Mouse (Mus musculus) fibroblast of lung, adult 2 months (primary cell): ENCODE data around the gene Phlpp2.
"Not testable (repeated sequence)": the region's sequence is repeated elsewhere in the genome, so short reads cannot be mapped to it uniquely, and the experiment has no call there.

Source experiments
- DNase-seq: peaks from one replicate; pipeline ENCODE4 v3.0.0-alpha.2; 2011; ENCODE audit warnings: low read depth

The Phlpp2 gene

DNA sequence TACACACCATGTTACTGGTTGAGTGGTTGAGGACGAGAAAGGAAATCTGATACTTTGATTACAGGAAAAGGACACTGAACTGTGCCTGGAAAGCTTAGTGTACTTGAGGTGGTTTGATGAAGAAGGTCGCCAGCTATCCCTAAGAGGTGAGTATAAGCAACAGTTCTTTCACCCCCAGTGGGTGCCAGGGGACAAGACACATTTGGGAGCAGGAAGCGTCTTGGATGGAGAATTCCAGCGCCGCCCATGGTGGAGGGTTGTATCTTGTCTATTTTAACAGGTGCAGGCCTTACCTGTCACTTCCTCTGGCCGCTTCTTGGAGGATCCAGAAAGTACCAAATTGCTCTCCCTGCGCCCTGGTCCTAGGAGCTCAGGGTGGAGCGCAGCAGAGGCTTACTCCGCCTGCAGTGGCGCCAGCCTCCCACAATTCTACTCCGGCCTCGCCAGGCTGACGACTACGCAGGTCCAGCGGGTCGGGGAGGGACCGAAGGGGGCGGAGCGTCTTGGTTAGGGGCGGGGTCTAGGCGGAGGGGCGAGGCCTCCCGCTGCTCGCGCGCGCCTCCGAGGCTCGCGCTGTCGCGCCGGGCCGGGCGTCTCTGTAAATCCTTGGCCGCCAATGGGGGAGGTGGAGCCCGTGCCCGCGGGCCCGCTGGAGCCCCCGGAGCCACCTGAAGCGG is at the start of gene Phlpp2:
Gene Phlpp2, plus strand, starts transcription at position 540 of the 677 bp plus-strand sequence.
- peak; percentile 87 for DNase-seq

DNA sequence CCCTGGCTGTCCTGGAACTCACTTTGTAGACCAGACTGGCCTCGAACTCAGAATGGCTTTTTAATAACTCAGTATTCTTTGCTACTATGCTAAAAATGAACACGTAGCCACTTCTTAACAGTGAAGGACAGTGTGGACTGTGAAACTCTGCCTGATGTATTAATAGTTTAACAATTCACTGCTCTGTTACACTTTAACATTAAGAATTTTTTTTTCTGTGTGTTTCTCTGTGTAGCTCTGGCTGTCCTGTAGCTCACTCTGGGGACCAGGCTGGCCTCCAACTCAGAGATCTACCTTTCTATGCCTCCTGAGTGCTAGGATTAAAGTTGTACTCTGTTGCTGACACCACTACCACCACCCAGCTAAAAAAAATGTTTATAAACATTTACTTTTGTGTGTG is 44.8 kb upstream of the Phlpp2 start:
- no peak for DNase-seq

DNA sequence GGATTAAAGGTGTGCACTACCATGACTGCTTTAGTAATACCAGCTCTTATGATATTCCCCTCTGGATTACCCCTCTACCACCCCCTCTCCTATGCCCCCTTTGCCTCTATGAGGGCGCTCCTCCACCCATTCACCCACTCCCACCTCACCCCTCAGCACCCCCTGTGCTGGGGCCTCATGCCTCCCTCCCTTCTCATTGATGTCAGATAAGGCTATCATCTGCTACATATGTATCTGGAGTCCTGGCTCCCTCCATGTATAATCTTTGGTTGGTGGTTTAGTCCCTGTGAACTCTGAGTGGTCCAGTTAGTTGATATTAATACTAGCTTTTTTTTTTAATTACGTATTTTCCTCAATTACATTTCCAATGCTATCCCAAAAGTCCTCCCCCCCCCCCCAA is 28.5 kb upstream of the Phlpp2 start:
- no peak for DNase-seq

DNA sequence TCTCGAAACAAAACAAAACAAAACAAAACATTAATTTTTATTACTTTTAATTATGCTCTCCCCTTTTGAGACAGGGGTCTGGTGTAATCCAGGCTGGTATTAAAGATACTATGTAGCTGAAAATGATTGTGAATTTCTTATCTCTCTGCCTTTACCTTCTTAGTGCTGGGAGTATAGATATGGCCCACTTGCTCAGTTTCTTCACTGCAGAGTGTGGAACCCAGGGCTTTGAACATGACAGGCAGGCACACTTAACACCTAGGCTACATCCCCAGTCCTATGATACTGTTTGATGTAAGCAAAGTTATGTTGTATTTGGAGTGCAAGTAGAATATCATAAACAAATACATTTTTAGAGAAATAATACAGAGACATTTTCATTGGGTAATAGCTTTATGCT is 25.9 kb upstream of the Phlpp2 start:
- DNase-seq, result no peak

DNA sequence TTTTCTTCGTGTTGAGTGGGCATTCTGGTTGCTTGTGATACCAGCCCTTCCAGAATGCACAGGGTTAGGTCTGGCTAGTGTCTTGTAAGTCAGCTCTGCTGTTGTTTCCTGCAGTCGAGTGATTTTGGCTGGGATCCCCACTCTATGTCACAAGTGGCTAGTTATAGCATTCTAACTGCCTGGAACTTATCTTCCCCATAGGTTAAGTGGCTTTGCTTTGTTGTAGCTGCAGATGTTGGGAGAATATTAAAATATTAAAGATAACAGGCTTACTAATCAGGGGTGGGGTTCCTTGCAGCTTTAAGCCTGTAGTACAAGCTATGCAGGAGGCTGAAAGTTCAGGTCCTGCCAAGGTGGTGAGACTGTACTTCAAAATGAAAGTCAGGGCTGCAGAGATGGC is 20.5 kb upstream of the Phlpp2 start:
- DNase-seq, result no peak

DNA sequence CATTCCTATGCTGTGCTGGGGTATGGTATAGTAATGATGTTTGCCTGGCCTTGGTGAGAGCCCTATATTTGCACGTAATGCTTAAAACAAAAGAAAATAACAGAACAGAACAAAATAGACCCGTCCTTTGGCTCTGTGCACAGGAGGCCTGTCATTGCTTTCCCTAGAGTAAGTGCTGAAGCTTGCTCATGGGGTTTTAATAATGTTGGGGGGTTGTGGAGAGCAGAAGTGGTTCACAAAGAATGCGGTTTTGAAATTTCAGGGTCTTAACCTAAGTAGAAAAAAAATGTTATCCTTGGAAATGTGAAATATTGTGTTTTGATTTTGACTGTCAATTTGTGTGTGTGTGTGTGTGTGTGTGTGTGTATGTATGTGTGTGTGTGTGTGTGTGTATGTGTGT is 19.4 kb upstream of the Phlpp2 start:
- DNase-seq, result no peak

DNA sequence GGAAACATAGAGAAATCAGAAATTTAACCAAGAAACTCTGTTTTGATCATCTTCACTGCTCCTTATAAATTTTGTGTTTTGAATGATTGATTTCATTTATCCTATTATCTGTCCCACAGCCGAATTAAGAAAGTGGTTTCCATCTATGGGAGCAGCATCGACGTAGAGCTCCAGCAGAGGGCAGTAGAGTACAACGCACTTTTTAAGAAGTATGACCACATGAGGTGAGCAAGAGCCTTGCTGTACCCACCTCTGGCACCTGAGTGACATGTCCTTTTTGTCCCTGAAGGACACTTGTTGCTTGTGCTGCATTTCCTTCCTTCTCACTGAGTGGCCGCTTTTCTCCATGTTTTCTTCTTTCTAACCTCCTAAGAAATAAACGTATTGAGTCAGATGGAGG is 14.9 kb upstream of the Phlpp2 start:
- peak; percentile 43 for DNase-seq

DNA sequence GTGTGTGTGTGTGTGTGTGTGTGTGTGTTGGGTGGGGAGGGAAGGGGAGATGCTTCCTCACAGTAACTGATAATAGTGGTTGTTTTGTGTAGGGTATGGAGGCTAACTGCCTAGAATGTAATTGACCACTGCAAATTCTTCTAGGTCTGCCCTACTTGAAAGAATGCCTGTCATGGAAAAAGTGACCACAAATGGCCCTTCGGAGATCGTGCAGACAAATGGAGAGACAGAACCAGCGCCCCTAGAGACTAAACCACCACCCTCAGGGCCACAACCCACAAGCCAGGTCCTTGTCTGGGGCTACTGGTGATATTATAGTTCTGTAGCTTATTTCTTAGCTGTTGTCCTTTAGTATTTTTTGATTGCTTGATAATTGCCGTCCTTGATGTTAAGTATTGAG is 13.8 kb upstream of the Phlpp2 start:
- DNase-seq, result no peak

DNA sequence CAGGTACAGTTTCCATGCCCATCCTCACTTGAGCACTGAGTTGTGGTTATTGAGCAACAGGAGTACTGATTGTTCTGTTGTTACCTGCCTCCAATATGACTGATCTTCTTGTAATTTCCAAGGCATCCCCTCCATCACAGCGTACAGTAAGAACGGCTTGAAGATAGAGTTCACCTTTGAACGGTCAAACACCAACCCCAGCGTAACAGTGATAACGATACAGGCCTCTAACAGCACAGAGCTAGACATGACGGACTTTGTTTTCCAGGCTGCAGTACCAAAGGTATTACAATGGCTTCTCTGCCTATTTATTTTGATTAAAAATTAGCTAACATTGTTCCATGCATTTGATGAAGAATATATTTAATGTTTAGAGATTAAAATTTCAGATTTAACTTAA is 12.9 kb upstream of the Phlpp2 start:
- no peak for DNase-seq

DNA sequence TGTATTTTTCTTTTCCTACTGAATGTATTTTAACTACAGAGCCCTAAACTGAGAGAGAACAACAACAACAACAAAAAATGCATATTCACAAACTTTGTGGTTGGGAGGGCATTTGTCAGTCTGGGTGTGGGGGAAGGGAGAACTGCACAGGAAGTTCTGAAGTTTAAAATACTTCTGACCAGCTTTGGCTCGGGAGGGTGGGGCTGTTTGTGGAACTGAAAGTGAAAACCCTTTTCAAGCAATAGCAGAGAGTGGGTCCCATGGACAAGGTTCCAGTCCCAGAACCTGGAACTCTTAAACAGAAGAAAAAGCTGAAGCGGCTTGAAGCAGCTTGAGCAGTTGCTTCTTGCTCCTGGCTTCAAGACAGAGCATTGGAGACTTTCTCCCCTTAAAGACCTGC is 4.9 kb upstream of the Phlpp2 start:
- no peak for DNase-seq

DNA sequence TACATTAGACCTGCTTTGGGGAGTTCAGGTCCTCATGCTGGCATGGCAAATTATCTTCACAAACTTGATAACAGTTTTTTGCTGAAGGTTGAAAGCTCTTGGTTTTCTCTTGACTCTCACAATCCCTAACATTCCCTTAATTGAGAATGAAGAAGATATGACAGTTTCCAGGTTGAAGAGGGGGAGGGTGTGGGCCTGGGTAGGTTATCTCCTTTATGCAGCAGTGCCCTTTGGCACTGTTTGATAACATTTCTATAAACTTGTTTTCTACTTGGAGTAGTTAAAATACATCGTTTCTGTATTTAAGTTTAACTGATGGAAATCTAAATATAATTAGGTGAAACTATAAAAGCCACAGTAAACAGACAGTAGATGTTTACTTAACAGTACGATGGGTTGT is 3.5 kb upstream of the Phlpp2 start:
- DNase-seq, result no peak

DNA sequence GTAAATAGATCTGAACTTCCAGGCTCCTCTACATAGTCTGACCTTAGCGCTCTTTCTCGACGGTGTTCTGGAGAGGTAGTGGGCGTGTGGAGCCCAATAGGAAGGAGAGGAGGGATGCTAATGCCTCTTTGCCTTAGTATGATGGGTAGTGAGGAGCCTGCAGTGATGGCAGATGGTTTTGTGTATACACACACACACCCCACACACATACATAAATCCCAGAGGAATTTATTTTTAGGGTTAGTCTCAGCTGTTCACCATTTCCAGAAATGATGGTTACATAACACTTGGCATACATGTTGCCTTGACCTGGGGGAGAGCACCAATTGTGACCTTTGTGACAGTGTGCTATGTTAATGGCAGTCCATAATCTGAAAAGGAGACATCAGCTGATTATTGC is 2.8 kb upstream of the Phlpp2 start:
- DNase-seq, result no peak

DNA sequence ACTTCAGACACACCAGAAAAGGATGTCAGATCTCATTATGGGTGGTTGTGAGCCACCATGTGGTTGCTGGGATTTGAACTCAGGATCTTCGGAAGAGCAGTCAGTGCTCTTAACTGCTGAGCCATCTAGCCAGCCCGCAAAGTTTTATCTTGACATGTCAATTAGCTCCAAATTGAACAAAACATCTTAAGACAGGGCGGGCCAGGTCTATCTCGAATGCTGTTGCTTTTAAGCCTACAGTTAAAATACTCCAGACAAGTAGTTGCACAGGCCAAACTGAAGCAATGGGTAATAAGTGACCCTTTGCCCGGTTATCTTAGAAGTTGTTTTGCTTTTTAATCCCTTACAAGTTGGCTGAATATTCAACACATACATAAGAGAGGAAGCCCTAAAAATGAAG is 1.7 kb upstream of the Phlpp2 start:
- no peak for DNase-seq

DNA sequence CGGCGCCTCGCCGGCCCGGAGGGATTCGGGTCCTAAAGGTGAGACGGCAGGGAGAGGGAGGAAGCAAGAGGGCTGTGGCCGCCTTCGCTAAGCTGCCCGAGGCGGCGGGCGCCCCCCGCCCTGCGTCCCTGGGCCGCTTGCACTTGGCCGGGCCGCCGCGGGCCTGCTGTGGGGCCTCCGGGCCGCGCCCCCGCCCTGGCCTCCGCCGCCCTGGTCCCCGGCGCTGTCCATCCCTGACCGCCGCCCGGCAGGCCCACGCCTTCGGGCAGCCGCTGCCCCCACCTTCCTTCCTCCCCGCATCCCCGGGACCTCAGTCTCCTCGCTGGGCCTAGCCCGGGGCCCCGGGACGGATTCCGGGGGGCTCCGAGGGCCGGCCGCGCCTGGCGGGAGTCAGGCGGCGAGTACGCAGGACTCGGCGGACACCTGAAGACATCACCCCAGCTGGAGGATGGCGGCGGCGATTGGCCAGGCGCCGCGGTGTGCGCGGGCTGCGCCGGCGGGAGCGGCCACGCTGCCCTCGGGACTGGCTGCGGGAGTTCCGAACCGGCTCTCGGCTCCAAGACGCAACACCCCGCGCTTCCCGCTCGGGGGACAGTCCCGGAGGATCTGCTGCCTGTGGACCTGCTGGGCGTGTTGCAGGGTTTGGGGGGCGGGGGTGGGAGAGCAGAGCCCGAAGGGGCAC is 479 bp downstream of the Phlpp2 start:
- no peak for DNase-seq

DNA sequence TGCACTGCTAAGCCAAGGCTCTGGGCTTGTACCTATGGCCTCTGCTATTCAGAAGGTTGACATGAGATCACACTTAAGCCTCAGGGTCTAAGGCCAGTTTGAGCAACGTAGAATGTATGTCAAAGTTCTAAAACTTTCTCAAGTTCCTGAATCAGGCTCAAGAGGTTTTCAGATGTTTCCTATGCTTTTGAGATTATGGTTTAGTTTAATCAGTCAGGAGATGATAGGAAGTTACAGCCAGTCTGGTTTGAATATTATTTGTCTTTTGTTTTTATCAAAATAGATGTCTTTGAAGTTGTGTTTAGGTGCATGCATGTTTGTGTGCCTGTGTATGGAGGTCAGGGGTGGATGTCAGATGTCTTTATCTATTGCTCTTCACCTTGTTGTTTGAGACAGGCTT is 2.7 kb downstream of the Phlpp2 start:
- DNase-seq, result no peak

DNA sequence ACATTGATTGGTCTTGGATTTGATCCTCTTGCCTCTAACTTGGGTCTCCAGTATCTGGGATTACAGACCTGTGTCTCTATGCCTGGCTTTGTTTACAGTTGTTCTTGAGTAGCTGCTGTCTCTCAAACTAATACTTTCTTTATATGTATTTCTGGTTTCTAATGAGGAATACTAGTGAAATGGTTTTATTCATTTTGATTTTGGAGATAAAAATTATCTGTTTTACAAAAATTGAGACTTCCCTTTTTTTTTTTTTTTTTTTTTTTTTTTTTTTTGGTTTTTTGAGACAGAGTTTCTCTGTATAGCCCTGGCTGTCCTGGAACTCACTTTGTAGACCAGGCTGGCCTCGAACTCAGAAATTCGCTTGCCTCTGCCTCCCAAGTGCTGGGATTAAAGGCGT is 5.5 kb downstream of the Phlpp2 start:
- DNase-seq, result not testable (repeated sequence)

DNA sequence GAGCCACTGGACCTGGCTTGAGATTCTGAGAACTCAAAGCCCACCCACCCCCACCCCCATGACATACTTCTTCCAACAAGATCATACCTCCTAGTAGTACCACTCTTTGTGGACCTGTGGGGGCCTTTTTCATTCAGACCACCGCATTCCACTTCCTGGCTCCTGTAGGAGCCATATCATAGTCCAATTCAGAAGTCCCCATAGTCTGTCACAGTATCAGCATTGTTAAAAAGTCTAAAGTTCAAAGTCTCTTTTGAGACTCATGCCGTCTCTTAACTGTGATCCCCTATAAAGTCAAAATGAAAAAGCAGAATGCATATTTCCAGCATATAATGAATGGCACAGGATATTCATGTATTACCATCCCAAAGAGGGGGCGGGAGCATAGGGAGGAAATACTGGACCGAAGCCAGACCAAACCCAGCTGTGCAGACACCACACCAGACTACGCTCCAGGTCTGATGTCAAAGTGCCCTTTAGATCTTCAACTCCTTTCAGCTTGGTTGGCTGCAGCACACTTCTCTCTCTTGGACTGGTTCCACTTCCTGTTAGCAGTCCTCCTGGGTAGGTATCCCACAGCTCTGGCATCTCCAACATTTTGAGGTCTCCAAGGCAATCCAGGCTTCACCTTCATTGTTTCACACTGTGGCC is 11.8 kb downstream of the Phlpp2 start:
- DNase-seq, result no peak

DNA sequence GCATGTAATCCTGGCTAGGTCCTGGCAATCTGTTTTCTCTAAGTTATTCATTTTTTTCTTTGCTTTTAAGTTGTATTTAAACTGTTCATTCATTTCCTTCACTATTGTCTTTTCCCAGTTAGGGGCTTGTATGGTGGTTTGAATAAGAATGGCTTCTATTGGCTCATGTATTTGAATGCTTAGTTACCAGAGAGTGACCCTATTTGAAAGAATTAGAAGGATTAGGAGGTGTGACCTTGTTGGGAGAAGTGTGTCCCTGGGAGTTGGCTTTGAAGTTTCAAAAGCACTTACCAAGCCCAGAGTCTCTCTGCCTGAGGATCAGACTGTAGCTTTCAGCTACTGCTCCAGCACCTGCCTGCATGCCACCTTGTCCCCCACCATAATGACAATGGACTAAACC is 17.0 kb downstream of the Phlpp2 start:
- DNase-seq, result no peak

DNA sequence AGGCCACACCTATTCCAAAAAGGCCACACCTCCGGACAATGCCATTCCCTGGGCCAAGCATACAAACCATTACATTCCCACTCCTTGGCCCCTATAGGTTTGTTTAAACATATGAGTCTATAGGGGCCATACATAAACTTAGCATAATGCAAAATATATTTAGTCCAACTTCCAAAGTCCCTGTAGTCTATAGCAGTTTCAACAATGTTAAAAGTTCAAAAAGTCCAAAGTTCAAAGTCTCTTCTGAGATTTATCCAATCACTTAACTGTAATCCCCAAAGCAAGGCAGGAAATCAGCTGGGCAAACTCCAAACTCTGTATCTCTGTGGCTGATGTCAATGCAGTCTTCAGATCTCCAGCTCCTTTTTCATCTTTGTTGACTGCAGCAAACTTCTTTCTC is 20.9 kb downstream of the Phlpp2 start:
- DNase-seq, result no peak

DNA sequence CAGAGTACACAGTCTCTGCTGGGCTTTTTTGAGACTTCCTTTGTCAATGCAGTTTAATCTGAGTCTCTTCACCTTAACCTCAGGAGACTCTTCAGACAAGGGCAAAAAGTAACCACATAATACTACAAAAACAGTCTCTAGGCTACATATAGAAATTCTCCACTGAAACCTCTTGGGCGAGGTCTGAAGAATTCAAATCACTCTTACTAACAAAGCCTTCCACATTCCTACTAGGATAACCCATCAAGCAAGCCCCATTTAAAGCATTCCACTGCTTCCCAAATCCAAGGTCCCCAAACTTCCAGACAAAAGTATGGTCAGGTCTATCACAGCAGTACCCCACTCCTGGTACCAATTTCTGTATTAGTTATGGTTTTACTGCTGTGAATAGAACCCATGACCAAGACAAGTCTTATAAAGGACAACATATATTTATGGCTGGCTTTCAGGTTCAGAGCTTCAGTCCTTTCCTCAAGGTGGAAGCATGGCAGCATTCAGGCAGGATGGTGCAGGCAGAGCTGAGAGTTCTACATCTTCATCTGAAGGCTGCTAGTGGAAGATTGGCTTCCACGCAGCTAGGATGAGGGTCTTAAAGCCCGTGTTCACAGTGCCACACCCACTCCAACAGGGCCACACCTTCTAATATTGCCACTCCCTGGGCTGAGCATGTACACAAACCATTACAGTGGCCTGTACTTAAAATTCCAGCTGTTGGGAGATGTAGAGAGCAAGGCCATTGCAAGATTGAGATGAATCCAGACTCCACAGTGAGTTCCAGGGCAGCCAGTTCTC is 22.6 kb downstream of the Phlpp2 start:
- no peak for DNase-seq

DNA sequence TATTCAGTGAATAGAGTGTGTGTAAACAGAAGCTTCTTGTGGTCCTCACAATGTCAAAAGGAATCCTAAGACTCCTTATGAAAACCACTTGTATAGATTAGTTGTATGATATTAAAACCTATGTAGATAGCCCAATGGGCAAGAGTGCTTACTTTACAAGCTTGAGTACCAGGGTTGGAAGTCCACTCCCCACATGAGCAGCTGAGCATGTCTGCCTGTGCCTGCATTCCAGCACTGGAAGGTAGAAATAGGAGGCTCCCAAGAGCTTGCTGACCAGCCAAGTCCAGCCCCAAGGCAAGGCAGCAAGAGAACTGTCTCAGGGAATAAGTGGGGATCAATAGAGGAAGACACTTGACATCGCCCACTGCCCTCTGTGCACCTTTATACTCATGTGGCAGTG is 26.3 kb downstream of the Phlpp2 start:
- no peak for DNase-seq

DNA sequence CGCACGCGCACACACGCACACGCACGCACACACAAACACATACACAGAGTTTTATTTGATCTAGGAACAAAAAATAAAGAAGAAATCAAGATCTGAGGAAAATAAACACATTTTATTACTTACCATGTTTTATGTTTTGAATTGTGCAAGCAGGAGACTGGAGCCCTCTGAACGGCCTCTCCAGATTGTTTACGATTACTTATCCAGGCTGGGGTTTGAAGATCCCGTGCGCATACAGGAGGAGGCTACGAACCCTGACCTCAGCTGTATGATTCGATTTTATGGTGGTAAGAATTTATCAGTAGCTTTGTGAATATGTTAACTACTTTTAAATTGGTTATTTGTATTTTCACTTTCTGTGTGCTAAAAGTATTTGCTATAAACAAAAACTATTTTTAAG is 27.0 kb downstream of the Phlpp2 start:
- no peak for DNase-seq

DNA sequence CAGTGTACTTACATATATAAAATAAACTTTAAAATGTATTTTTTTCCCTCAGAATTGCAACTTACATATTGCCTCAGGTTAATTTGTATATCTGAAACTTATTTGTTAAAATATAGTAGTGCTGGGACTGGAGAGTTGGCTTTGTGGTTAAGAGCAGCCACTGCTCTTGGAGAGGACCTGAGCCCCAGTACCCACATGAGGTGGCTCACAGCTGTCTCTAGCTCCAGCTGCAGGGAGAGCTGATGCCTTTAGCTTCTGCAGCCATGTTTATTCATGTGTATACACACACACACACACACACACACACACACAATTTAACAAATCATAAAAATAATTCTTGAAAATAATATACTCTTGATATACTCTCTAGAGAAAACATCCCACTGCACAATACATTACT is 34.0 kb downstream of the Phlpp2 start:
- DNase-seq, result no peak
